Mouse (Mus musculus): ENCODE measurements around the gene Olfr1201.

Olfr1201 gene

GRCm38 (mm10) chr2:88792736-88793135 is at the start of gene Olfr1201:
Gene Olfr1201 (plus strand): TSS chr2:88793036.
- no peak for DNase-seq

- DNase-seq = no peak
These were observed 49.5 kb upstream of the Olfr1201 start for GRCm38 (mm10) chr2:88743379-88743778.

GRCm38 (mm10) chr2:88751270-88751669 is 41.6 kb upstream of the Olfr1201 start, which contains the start of gene Olfr1198:
Gene Olfr1198 (minus strand): TSS chr2:88751370.
- no peak for DNase-seq

- no peak for DNase-seq
These were observed 32.5 kb upstream of the Olfr1201 start, which contains the start of gene Olfr1199 for GRCm38 (mm10) chr2:88760369-88760768. Gene Olfr1199 (minus strand): TSS chr2:88760469.

- DNase-seq = no peak
These were observed 22.4 kb upstream of the Olfr1201 start, which contains the start of gene Olfr1200 for GRCm38 (mm10) chr2:88770388-88770787. Gene Olfr1200 (minus strand): TSS chr2:88770488.

GRCm38 (mm10) chr2:88814196-88814595 is 21.4 kb downstream of the Olfr1201 start, which contains the start of gene Olfr1202:
Gene Olfr1202 (plus strand): TSS chr2:88814496.
- DNase-seq = no peak

- DNase-seq = no peak
These were observed 36.6 kb downstream of the Olfr1201 start, which contains the start of gene Olfr1205 for GRCm38 (mm10) chr2:88829437-88829836. Gene Olfr1205 (plus strand): TSS chr2:88829737.

- DNase-seq = no peak
These were observed 45.6 kb downstream of the Olfr1201 start for GRCm38 (mm10) chr2:88838477-88838876.

Measured in embryo, embryonic 11 days (tissue).